Mouse (Mus musculus) kidney, adult 2 months (tissue): Measurements from ENCODE around the gene Hadh.

Experiments
- CTCF ChIP-seq: fragments of 200-500 bp; conservative IDR thresholded peaks from 2 replicates; pipeline ENCODE4 v1.5.1; 2011; ENCODE audit warnings: low read depth, mild to moderate bottlenecking, control low read depth, low read length, moderate library complexity, mixed read lengths; ENCODE audit not compliant: insufficient read depth, insufficient read length
- POLR2A ChIP-seq: fragments of 200-500 bp; IDR thresholded peaks from one replicate; pipeline ENCODE4 v1.6.1; 2011; ENCODE audit warnings: low read depth, low read length, control low read depth

GRCm38 (mm10) chr3:131265516-131265915 lies 6.4 kb downstream of the Hadh start:
- TF ChIP-seq POLR2A: no peak
- no peak for TF ChIP-seq CTCF
